Mouse (Mus musculus): ENCODE measurements at regions not wholly inside any gene's neighbourhood (a gene's known extent, or its start where the extent isn't known, plus 50 kb on each side); places are given as distances from the start of the nearest gene placed in this dataset.

GRCm38 (mm10) chr9:120797996-120798663, 130.9 kb upstream of the Ctnnb1 start:
- H3K4me3 ChIP-seq, result no peak overlapping the region
- TF ChIP-seq POLR2AphosphoS2 (IDR thresholded peaks at IDR 0.05; ENCODE audit: insufficient read length, low read depth), result no peak
- TF ChIP-seq MAX (IDR thresholded peaks at IDR 0.05; ENCODE audit: low read depth), result no peak
- TF ChIP-seq POLR2A (IDR thresholded peaks at IDR 0.05; ENCODE audit: insufficient read length, low read depth), result no peak
- no peak for TF ChIP-seq CEBPB (IDR thresholded peaks at IDR 0.05; ENCODE audit: insufficient read depth, poor library complexity, severe bottlenecking)
- TF ChIP-seq TCF12 (IDR thresholded peaks at IDR 0.05; ENCODE audit: insufficient read depth, poor library complexity, severe bottlenecking), result no peak
- TF ChIP-seq MYOG (IDR thresholded peaks at IDR 0.05; ENCODE audit: control insufficient read depth in 1 of 3, insufficient read depth in 1 of 3, insufficient read length in 2 of 3, low read depth in 2 of 3), result no peak
- TF ChIP-seq MYOD1 (IDR thresholded peaks at IDR 0.05; ENCODE audit: control insufficient read depth in 1 of 3, insufficient read length in 2 of 3, low read depth in 2 of 3), result no peak
- no peak for TF ChIP-seq SRF (IDR thresholded peaks at IDR 0.05; ENCODE audit: control insufficient read depth, insufficient read length, low read depth)
- TF ChIP-seq USF1 (IDR thresholded peaks at IDR 0.05; ENCODE audit: low read depth), result no peak
- TF ChIP-seq TCF3 (IDR thresholded peaks at IDR 0.05; ENCODE audit: insufficient read length, low read depth), result no peak
- no peak for TF ChIP-seq E2F4 (IDR thresholded peaks at IDR 0.05; ENCODE audit: insufficient read depth)
- no peak for TF ChIP-seq REST (IDR thresholded peaks at IDR 0.05; ENCODE audit: insufficient read depth, insufficient read length)
- H3K27me3 ChIP-seq (ENCODE audit: control insufficient read depth, insufficient read depth, insufficient read length), result no peaks in the 10 kb centered on the region
- no peak overlapping the region for H3ac ChIP-seq (ENCODE audit: control insufficient read depth, insufficient read length)
- H3K79me2 ChIP-seq (ENCODE audit: control insufficient read depth, insufficient read depth), result no peaks in the 10 kb centered on the region
- no peaks in the 10 kb centered on the region for H3K36me3 ChIP-seq (ENCODE audit: control insufficient read depth, insufficient read depth)
- H3K4me2 ChIP-seq (ENCODE audit: low read depth), result no peak overlapping the region

- Histone ChIP-seq H3K4me2 (ENCODE audit: low read depth) (no peak overlapping the region), H3K79me2 (ENCODE audit: control insufficient read depth, insufficient read depth) (no peaks in the 10 kb centered on the region), H3K27me3 (ENCODE audit: control insufficient read depth, insufficient read depth, insufficient read length) (no peaks in the 10 kb centered on the region), H3K36me3 (ENCODE audit: control insufficient read depth, insufficient read depth) (no peaks in the 10 kb centered on the region), H3ac (ENCODE audit: control insufficient read depth, insufficient read length) (no peak overlapping the region), H3K4me3 (no peak overlapping the region)
- no peak for TF ChIP-seq TCF3 (IDR thresholded peaks at IDR 0.05; ENCODE audit: insufficient read length, low read depth)
- TF ChIP-seq CEBPB (IDR thresholded peaks at IDR 0.05; ENCODE audit: insufficient read depth, poor library complexity, severe bottlenecking), result no peak
- no peak for TF ChIP-seq POLR2AphosphoS2 (IDR thresholded peaks at IDR 0.05; ENCODE audit: insufficient read length, low read depth)
- TF ChIP-seq E2F4 (IDR thresholded peaks at IDR 0.05; ENCODE audit: insufficient read depth), result no peak
- no peak for TF ChIP-seq MYOG (IDR thresholded peaks at IDR 0.05; ENCODE audit: control insufficient read depth in 1 of 3, insufficient read depth in 1 of 3, insufficient read length in 2 of 3, low read depth in 2 of 3)
- no peak for TF ChIP-seq USF1 (IDR thresholded peaks at IDR 0.05; ENCODE audit: low read depth)
- TF ChIP-seq TCF12 (IDR thresholded peaks at IDR 0.05; ENCODE audit: insufficient read depth, poor library complexity, severe bottlenecking), result no peak
- no peak for TF ChIP-seq REST (IDR thresholded peaks at IDR 0.05; ENCODE audit: insufficient read depth, insufficient read length)
- no peak for TF ChIP-seq MYOD1 (IDR thresholded peaks at IDR 0.05; ENCODE audit: control insufficient read depth in 1 of 3, insufficient read length in 2 of 3, low read depth in 2 of 3)
- no peak for TF ChIP-seq MAX (IDR thresholded peaks at IDR 0.05; ENCODE audit: low read depth)
- TF ChIP-seq SRF (IDR thresholded peaks at IDR 0.05; ENCODE audit: control insufficient read depth, insufficient read length, low read depth), result no peak
- TF ChIP-seq POLR2A (IDR thresholded peaks at IDR 0.05; ENCODE audit: insufficient read length, low read depth), result no peak
Observed at GRCm38 (mm10) chr9:120798901-120799300, 130.1 kb upstream of the Ctnnb1 start.

DNA sequence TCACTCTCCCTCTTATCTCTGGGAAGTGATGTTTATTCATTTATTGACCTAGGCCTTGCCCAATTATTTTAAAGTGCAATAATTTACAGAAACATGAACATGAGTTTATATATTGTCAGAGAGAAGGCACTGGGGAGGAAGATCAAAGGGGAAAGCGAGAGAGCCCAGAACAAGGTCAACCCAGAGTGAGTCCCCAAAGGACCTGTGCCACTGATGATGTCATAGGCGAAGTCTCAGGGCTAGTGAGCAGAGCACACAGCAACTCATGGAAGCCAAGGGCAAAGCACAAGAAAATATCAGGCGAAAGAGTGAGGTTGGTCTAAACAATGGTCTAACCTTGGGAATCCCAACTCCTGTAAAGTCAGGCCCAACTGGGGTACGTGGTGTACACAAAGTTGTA, 126.4 kb upstream of the Ctnnb1 start:
- no peak overlapping the region for H3K4me2 ChIP-seq (ENCODE audit: low read depth)
- no peaks in the 10 kb centered on the region for H3K27me3 ChIP-seq (ENCODE audit: control insufficient read depth, insufficient read depth, insufficient read length)
- H3K4me3 ChIP-seq, result no peak overlapping the region
- no peaks in the 10 kb centered on the region for H3K79me2 ChIP-seq (ENCODE audit: control insufficient read depth, insufficient read depth)
- no peaks in the 10 kb centered on the region for H3K36me3 ChIP-seq (ENCODE audit: control insufficient read depth, insufficient read depth)
- TF ChIP-seq TCF12 (IDR thresholded peaks at IDR 0.05; ENCODE audit: insufficient read depth, poor library complexity, severe bottlenecking), result no peak
- TF ChIP-seq POLR2AphosphoS2 (IDR thresholded peaks at IDR 0.05; ENCODE audit: insufficient read length, low read depth), result no peak
- TF ChIP-seq CEBPB (IDR thresholded peaks at IDR 0.05; ENCODE audit: insufficient read depth, poor library complexity, severe bottlenecking), result no peak
- TF ChIP-seq MYOD1 (IDR thresholded peaks at IDR 0.05; ENCODE audit: control insufficient read depth in 1 of 3, insufficient read length in 2 of 3, low read depth in 2 of 3), result no peak
- no peak for TF ChIP-seq MAX (IDR thresholded peaks at IDR 0.05; ENCODE audit: low read depth)
- no peak for TF ChIP-seq USF1 (IDR thresholded peaks at IDR 0.05; ENCODE audit: low read depth)
- no peak for TF ChIP-seq TCF3 (IDR thresholded peaks at IDR 0.05; ENCODE audit: insufficient read length, low read depth)
- no peak for TF ChIP-seq E2F4 (IDR thresholded peaks at IDR 0.05; ENCODE audit: insufficient read depth)
- no peak for TF ChIP-seq POLR2A (IDR thresholded peaks at IDR 0.05; ENCODE audit: insufficient read length, low read depth)
- no peak for TF ChIP-seq SRF (IDR thresholded peaks at IDR 0.05; ENCODE audit: control insufficient read depth, insufficient read length, low read depth)
- no peak for TF ChIP-seq REST (IDR thresholded peaks at IDR 0.05; ENCODE audit: insufficient read depth, insufficient read length)
- no peak for TF ChIP-seq MYOG (IDR thresholded peaks at IDR 0.05; ENCODE audit: control insufficient read depth in 1 of 3, insufficient read depth in 1 of 3, insufficient read length in 2 of 3, low read depth in 2 of 3)
- H3ac ChIP-seq (ENCODE audit: control insufficient read depth, insufficient read length), result no peak overlapping the region

DNA sequence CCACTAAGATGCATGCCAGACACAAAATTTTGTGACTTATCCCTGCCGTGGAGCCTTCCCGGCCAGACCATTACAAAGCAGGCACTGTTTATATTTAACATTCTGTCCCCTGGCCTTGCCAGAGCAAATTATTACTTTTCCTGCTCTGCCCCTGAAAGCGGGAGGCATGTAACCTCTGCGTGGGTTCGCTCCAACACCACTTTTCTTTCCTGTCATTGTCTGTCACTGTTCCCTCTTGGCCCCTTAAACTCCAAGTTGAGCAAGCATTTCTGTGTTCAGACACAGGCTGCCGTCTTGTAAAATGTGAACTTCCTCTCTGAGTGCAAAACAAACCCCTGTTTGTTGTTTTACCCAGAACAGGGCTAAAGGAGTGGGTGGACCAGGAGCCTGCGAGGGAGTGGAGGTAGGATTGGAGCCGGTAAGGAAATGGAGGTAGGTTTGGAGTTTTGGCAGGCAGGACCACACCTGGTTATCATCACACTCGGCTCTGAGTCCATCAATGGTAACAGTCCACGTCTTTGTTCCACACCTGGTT, 124.2 kb upstream of the Ctnnb1 start:
- Histone ChIP-seq H3K36me3 (ENCODE audit: control insufficient read depth, insufficient read depth) (no peaks in the 10 kb centered on the region), H3K4me3 (no peak overlapping the region), H3ac (ENCODE audit: control insufficient read depth, insufficient read length) (no peak overlapping the region), H3K4me2 (ENCODE audit: low read depth) (no peak overlapping the region), H3K27me3 (ENCODE audit: control insufficient read depth, insufficient read depth, insufficient read length) (no peaks in the 10 kb centered on the region), H3K79me2 (ENCODE audit: control insufficient read depth, insufficient read depth) (no peaks in the 10 kb centered on the region)
- no peak for TF ChIP-seq SRF (IDR thresholded peaks at IDR 0.05; ENCODE audit: control insufficient read depth, insufficient read length, low read depth)
- no peak for TF ChIP-seq TCF3 (IDR thresholded peaks at IDR 0.05; ENCODE audit: insufficient read length, low read depth)
- TF ChIP-seq USF1 (IDR thresholded peaks at IDR 0.05; ENCODE audit: low read depth), result no peak
- no peak for TF ChIP-seq POLR2AphosphoS2 (IDR thresholded peaks at IDR 0.05; ENCODE audit: insufficient read length, low read depth)
- no peak for TF ChIP-seq MYOD1 (IDR thresholded peaks at IDR 0.05; ENCODE audit: control insufficient read depth in 1 of 3, insufficient read length in 2 of 3, low read depth in 2 of 3)
- no peak for TF ChIP-seq MAX (IDR thresholded peaks at IDR 0.05; ENCODE audit: low read depth)
- TF ChIP-seq POLR2A (IDR thresholded peaks at IDR 0.05; ENCODE audit: insufficient read length, low read depth), result no peak
- TF ChIP-seq CEBPB (IDR thresholded peaks at IDR 0.05; ENCODE audit: insufficient read depth, poor library complexity, severe bottlenecking), result no peak
- no peak for TF ChIP-seq REST (IDR thresholded peaks at IDR 0.05; ENCODE audit: insufficient read depth, insufficient read length)
- no peak for TF ChIP-seq E2F4 (IDR thresholded peaks at IDR 0.05; ENCODE audit: insufficient read depth)
- TF ChIP-seq TCF12 (IDR thresholded peaks at IDR 0.05; ENCODE audit: insufficient read depth, poor library complexity, severe bottlenecking), result no peak
- TF ChIP-seq MYOG (IDR thresholded peaks at IDR 0.05; ENCODE audit: control insufficient read depth in 1 of 3, insufficient read depth in 1 of 3, insufficient read length in 2 of 3, low read depth in 2 of 3), result no peak
